Mouse (Mus musculus): ENCODE measurements around the gene Sgsm2.
A peak's percentile ranks its signal among the peaks of the same experiment; 100 is the strongest.

Sgsm2 gene

DNA sequence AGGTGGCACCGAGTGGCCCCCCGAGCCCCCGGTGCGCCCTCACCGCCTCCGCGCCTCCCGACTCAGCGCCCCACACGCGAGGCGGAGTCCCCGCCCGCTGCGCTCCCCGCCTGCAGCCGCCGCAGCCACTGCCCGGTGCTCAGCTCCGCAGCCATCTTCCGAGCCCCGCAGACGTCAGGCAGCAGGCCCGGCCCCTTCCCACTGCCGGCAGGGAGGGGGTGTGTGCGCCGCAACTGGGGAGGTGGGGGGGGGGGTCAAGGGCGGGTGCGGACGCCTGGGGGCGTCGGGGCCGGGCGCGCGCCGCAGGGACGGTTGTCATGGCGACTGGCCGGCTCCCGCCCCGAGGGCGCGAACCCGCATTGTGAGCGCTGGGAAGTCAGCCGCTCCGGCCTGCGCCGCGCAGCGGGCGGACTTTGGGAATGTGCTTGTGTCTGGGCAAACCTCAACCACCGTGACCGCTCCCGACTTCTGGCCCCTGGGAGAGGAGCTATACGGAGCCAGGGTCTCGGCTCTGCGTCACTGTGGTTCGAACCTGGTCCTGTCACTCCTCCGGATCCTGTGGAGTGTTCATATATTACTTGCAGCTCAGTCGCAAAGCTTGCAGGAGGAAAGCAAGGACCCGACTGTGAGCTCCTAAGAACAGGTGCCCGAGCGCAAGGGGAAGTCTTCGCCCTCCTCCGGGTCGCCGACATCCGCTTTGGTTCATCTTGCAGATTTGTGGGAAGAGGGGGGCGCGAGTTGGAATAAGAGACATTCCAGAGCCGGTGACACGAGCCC, at the start of gene Sgsm2:
Sgsm2 (minus strand) TSS at position 160 of the 777 bp plus-strand sequence.
- DNase-seq = peak; percentile 71 to 73

DNA sequence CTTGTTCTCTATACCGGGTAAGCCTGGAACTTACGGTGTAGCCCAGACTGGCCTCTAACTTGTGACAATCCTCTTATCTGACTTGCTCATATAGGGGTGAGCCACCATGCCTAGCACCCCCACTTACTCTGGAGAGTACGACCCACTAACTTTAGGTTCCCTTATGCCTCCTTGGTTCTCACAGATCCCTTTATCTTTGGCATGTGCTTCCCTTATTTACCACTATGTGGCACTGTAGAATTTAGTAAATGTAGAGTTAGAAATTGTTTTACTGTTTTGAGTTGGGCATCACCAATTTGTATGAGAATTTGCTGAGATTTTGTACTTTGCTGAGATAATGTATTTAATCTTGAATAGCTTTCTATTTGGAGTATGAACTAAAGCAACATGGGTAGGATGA, 49.5 kb upstream of the Sgsm2 start:
- DNase-seq = peak; percentile 29 to 69

DNA sequence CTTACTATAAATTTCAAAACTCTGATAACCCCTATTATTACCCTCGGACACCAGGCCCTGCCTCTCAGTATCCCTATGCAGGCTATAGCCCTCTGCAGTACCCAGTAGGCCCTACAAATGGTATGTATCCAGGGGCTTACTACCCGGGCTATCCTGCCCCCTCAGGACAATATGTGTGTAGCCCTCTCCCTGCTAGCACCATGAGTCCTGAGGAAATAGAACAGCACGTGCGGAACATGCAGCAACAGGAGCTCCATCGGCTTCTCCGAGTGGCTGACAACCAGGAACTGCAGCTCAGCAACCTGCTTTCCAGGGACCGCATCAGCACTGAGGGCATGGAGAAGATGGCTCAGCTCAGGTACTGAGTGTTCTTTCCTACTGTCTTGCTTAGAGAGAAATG, 33.5 kb upstream of the Sgsm2 start:
- DNase-seq = no peak

DNA sequence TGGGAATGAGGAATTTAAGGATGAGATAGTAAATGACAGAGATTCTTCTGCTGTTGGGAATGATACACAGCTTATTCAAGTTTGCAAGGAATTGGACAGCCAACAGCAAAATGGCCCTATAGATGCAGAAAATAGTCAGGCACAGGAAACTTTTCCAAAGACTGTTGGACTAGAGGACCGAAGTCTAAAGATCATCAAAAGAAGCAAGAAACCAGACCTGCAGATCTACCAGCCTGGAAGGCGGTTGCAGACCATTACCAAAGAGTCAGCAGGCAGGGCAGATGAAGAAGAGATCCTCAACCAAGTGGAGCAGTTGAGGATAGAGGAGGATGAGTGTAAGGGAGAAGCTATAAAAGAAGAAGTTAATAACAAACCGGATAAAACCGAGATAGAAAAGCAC, 32.3 kb upstream of the Sgsm2 start:
- no peak for DNase-seq

DNA sequence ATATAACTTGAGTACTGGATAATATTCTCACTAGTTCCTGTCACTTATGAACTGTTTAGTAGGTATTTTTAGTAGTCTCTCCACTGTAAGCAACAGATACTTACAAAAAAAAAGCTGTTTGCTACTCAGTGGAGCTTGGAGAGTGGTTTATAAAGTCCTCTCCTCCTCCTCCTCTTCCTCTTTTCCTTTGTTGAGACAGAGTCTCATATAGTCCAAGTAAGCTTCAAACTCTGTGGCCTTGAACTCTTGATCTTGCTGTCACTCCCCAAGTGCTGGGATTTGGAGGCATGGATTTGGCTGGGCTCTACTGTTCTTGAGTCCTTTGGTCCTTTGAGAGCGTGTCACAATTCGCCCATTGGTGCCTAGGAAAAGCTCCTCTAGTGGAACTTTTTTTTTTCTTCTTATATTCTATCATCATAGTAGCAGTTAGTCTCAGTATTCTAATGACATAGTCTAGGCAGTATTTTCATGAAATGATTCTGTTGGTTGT, 30.4 kb upstream of the Sgsm2 start:
- DNase-seq = no peak

DNA sequence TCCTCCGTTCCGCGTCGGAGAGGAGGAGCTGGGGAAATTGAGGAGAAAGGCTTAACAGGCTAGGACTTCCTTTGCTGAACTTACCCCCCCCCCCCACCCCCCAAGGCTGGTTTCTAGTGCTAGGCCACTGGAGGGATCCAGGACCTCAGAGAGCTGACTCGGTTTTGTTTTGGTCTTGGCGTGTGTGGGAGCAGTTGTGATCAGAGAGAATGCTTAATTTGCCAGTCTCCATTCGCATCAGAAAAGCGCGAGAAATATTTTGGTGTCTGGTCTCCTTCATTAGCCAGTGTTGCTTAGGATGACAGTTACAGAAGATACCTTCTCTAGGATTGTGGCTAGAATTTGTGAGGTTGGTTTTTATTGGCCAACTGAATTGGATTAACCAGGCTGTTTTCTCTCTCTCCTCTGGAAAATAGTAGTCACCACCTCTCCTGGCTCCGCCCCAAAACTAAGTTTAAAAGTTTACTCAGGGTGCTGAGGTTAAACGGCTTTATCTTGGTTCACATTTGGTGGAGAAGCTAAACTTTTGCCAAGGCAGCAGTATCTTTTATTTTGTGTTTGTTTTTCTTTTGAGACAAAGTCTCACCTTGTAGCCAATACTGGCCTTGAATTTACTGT, 29.6 kb upstream of the Sgsm2 start:
- peak; percentile 20 to 21 for DNase-seq

DNA sequence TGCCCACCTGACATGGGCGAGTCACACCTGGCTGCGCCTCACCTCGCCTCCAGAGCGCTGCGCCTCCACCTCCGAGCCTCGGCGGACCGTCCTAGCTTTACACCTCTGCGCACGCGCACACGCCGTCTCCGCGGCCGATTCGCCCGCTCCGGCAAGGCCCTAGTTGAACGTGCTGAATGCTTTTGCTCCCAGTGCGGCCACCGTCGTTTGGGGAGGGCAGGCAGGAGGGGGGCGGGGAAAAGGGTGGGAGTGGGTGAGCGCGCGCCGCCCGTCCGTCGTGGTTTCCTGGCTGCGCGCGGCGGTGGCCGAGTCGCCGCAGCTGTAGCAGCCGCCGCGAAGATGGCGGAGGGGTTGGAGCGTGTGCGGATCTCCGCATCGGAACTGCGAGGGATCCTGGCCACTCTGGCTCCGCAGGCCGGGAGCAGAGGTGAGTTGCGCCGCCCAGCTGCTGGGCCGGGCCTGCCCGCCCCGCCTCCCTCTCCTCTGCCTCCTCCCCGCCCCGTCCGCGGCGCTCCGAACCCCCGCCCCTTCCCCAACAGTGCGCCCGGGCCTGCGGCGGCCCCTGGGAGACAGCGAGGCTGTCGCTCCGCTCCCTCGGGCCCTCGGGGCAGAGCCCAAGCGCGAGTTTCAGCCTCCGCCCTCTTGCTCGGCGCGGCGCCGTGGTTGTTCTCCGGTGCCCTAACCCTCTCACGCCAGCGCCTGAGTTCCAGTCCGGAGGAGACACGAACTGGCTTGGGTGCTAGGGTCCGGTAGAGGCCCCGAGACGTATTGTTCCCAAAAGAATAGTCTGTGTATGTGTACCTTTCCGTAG, 28.9 kb upstream of the Sgsm2 start, which contains the start of the genes Smg6 and Srr:
Smg6 (plus strand) TSS at position 247 of the 811 bp plus-strand sequence.
Srr (minus strand) TSS at position 372 of the 811 bp plus-strand sequence.
- peak; percentile 96 to 97 for DNase-seq

DNA sequence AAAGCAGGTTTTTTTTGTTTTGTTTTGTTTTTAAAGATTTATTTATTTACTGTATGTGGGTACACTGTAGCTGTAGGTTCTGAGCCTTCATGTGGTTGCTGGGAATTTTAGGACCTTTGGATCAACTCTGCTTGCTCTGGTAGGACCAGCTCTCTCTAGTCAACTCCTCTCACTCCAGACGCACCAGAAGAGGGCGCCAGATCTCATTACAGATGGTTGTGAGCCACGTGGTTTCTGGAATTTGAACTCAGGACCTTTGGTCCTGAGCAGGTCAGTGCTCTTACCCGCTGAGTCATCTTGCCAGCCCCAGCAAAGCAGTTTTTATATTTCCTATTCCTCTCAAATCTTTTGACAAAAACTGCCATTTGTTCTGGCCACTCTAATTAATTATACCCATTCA, 27.3 kb upstream of the Sgsm2 start:
- DNase-seq = peak; percentile 30 to 60

DNA sequence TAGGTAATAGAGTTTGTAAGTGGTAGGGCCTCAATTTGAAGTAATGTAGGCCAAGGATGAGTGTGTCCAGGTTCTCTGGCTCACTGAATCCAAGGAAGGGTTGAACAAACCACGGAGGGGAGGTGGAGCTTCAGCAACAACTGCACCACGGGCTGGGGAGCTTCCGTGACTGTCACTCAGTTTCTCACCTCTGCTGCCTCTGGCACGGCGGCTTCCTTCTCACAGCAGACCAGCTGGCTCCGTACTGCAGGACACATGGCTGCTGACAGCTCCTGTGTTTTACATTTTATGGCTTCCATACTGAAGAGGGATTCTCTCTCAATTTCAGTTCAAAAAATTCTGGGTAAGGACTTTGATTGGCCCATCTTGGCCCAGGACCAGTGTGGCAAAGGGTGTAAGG, 22.4 kb upstream of the Sgsm2 start:
- no peak for DNase-seq

DNA sequence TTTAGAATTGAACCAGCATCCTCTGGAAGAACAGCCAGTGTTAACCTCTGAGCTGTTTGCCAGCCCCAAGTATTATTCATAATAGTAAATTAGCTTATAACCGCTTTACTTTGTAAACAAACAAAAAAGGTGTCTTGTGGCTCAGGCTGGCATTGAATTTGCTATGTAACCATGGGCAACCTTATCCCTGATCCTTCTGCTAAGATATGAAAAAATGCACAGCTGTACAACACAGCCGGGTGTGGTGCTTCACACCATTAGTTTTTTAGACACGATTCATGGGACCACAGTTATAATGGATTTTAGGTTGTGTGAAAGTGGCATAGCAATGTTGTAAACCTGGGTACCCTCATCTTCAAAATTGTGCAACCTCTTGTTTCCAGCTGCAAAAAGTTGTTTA, 15.6 kb upstream of the Sgsm2 start:
- no peak for DNase-seq

DNA sequence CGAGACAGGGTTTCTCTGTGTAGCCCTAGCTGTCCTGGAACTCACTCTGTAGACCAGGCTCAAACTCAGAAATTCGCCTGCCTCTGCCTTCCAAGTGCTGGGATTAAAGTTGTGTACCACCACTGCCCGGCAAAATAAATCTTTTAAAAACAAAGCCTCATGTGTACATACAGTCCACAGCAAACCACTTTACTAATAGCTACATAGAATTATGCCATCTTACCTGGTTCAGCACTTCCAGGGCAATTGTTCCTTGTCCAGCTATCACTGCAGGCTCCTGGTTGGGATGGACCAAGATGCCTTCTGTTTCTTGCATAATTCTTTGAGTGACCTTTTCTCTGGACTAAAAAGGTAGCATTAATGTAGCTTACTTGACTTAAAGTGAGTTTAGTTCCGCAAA, 13.1 kb upstream of the Sgsm2 start:
- no peak for DNase-seq

DNA sequence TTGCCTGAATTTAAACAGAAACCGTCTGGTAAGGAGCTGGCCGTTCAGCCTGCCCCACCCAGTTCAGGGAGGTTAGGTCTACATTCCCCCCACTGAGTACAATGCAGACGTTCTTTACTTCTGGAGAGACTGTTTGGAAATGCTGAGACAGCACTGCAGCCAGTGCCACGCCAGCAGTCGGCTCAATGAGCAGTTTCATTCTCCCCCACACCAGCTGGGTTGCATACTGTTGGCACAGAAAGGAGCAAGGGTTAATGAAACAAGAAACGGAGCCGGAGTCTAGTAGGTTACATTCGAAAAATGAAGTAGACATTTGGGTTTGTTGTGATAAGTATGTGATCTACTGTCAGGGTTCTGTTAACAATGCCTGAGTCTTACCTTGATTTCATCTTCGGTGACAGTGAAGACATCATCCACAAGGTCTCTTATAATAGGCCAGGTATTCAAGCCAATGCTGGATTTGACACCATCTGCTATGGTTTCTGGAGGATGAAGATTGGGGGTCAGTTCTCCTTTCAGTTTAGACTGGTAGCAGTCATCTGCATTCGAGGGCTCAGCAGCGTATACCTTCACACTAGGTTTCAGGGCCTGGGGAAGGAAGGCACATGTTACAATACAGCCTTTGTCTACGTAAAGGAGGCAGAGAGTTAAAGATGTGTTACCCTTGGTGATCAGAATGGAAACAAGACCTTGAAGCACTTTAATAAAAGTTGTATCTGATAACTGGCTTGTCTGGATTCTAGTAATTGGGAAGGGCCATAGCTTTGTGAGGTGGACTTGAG, 11.9 kb upstream of the Sgsm2 start:
- peak in 1 of 2 experiments; percentile 30 for DNase-seq

DNA sequence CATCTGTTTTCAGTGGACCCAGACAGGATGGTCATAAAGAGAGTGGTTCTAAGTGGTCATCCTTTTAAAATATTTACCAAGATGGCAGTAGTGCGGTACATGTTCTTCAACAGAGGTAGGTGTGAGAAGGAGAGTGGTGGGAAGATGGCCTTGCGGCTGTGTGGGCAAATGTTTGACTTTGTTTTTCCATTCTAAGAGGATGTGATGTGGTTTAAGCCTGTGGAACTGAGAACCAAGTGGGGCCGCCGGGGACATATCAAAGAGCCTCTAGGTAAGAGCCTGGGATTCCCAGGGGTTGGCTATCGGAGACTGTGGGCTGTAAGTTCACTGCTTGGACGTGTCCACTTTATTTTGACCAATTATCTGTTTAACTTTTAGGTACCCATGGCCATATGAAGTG, 11.0 kb upstream of the Sgsm2 start:
- no peak for DNase-seq

DNA sequence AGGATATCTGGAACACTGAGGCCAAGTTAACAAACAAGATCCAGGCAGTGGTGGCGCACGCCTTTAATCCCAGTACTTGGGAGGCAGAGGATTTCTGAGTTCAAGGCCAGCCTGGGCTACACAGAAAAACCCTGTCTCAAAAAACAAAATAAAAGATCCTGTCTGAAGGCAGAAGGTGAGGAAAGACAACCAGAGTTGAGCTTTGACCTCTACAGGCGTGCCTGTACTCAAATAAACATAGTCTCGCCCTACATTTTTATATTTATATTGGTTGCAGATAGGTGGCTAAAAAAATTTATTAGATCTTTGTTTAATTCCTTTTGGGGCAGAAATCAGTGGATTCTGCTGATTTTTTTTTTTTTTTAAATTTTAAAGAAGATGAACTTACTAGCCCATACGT, 5.6 kb upstream of the Sgsm2 start:
- DNase-seq = no peak

DNA sequence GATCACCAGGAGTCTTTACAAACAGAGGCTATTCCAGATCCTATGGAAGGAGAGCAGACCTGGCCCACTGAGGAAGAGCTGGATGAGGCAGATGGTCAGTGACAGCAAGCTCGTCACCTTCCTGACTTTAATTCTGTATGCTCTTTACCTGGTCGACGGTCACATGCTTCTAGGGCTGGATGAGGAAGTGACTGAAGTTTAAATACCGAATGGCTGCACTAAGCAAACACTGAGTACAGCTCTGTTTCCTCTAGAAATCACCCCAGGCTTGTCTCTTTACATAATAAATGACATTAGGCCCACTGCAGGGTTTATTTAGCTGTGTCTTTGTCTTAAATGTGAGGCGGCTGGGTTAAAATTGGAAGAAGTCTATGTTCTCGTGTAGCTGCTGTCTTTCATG, 4.7 kb upstream of the Sgsm2 start:
- DNase-seq = no peak

DNA sequence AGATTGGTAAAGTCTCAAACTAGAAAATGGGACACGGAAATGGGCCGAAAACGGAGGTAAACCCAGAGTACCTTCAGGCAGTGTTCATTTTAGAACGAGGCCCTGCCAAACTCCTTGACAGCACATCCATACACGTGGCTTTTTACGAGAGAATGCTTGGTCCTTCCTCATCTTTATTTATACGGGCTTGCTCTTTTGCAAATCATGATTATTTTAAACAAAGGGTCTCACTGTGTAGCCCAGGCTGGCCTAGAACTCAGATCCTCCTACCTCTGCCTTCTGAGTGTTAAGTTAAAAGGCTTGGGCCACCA, 1.6 kb upstream of the Sgsm2 start:
- DNase-seq = no peak

DNA sequence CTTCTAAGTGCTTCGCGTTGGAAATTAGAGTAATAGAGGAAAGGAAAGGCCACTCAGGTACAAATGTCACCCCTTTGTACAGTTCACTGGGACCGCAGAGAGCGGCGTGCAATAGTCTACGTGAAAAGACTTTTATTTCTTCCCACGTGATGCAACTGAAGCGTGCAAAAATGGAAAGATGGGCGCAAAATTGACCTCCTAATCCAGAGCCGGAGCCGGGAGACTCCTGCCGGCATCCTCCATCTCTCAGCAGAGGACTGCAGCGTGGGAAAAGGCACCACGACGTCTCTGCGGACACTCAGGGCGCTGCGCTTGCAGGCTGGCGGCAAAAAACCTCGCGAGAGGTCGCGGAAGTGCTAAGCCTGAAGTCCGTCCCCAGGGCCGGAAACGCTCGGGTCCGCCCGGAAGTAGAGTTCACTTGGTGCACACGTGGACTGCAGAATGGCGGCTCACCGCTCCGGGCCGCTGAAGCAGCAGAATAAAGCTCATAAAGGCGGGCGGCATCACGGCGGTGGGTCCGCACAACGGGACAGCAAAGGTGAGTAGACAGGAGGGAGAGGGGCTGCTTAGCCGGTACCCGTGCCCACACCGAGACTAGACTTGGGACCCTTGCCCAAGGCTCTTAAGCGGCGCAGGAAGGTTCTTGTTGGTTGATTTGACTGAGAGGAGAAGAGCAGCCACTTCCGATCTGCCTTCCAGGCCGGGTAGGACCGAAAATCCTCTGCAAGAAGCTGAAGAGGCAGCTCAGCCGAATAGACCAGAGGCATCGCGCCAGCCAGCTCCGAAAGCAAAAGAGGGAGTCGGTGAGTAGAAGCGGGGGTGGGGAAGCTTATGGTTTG, 1.0 kb upstream of the Sgsm2 start, which contains the start of gene Tsr1:
Tsr1 (plus strand) TSS at position 394 of the 839 bp plus-strand sequence.
- DNase-seq = peak; percentile 92 to 93

DNA sequence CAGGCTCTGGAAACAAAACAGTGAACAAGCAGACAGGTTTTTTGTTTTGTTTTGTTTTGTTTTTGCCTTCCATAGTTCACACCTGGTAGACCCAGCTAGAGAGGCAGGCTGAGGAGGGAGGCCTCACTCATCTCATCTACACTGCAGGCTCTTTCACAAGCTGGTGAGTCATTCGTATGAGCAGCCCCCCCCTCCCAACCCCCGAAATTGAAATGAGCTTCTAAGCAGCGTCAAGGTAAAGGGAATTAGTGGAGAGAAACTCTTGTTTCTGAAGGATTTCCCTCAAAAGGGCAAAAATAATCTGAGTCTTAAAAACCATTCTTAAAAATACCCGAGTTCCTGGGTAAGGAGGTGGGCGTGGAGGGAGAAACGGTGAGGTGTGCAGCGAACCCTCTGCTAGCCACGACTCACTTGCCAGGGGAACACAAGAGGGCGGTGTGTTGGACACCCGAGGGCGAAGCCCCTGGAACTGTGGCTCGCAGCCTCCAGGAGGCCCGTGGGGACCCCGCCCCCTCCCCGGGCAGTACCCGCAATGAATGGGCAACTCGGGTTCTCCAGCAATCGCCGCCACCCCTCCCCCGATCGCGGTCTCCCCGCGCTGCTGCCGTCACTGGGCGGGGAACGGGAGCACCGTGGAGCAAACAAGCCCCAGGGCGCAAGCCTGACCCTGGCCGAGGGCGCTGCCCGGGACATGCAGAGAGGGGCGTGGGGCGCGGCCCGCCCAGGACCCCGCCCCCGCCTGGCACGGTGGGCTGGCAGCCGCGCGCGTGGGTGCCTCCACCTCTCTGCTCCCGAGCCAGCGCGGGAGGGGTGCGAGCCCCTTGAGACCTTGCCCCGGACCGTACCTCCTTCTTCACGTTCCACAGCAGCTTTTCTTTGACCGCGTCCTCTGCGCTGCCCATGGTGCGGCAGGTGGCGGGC, 620 bp downstream of the Sgsm2 start:
- DNase-seq = peak; percentile 59 to 60

DNA sequence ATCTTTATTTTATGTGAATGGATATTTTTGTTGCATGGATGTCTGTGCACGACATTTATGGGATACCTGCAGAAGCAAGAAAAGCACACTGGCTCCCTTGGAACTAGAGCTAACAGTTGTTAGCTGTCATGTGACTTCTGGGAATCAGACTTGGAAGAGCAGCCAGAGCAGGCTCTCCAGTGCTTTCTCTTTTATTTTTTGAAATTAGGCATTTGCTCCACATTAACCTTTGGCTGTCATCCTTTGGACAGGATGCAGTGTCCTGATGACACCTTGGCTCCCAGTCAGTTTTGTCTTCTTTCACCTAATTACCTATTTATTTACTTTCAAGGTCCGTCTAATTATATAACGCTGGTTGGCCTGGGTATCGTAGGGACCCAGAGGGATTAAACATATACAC, 2.2 kb downstream of the Sgsm2 start:
- DNase-seq = no peak

DNA sequence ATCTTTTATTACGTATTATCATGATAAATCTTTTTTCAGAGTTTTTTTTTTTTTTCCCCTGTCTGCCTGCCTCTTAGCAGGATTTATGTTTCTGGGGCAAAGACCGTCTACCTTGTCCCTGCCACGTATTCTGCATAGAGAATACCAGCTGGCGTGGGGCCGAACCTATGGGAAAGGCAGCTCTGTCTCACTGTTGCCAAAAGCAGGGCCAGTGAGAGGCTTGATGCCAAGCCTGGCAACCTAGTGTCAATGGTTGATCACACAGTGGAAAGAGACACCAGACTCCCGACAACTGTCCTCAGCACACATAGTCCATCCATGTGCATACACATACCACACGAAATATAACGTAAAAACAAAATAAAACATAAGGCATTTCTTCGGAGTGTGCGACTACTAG, 13.8 kb downstream of the Sgsm2 start:
- peak; percentile 93 to 96 for DNase-seq

DNA sequence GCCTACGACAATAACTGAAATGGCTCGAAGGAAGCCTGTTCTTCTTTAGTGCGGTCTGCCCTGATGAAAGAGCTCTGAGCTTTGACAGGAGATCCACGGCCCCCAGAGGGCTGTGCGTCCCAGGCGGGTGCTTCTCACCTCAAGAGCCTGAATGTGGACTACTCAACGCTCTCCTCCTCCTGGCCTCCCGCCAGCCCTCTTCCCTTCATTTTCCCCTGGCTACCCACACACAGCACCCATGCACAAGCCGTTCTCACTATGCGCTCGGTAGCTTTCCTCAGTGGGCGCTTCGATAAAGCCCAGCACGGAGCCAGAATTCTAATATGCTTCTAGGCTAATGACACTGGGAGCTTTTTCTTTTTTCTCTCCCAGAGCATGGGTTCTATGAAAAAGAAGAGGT, 14.9 kb downstream of the Sgsm2 start:
- DNase-seq = peak in 1 of 2 experiments; percentile 44
